Mouse (Mus musculus) erythroblast, adult 5-6 weeks (primary cell): ENCODE data around the gene Eya2. TPM values are rescaled to one million over a fixed set of nuclear protein-coding genes. Genes with fewer than 3 reads are reported as not detected.
"Not testable (repeated sequence)": the region's sequence is repeated elsewhere in the genome, so short reads cannot be mapped to it uniquely, and the experiment has no call there.

Experiments used
- ATAC-seq: replicated peaks from 2 replicates; pipeline ENCODE4 v1.8.0; 2016; ENCODE audit warnings: moderate number of reproducible peaks, mild to moderate bottlenecking, moderate TSS enrichment, inconsistent platforms; ENCODE audit not compliant: poor library complexity, low FRiP score, severe bottlenecking
- total RNA-seq, 2 experiments: library from RNA; stranded (forward) in 1 of 2; stranded (reverse) in 1 of 2; fragments of 150-400 nt in 1 of 2; fragments of 200-764, 138-1000 nt in 1 of 2; gene quantifications; 2 replicates each; pipeline versions ENCODE4 v1.2.3 to v1.2.4; 2015 to 2017; ENCODE audit warnings: low replicate concordance in 2 of 2

Gene Eya2
- total RNA-seq, 2 experiments from 2014 or later: 0.09 TPM; not detected in 1

DNA sequence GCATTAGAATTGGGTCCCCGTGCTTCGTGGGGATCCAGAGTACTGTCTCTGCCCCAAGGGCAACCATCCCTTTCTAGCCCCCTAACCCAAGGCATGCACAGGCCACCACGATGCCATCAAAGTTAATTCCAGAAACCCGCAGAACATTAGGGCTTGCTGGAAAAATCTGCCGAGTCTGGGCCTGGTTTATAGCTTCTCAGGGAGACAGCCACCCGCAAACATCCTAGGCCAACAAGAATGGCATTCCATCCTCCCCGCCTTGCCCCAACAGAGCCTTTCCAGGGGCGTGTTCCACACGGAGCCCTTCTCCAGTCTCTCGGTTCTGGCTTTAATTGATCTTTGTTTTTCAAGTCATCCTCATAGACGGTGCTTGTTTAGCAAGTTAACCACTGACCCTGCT, 153.6 kb downstream of the Eya2 start:
- ATAC-seq: no peak

DNA sequence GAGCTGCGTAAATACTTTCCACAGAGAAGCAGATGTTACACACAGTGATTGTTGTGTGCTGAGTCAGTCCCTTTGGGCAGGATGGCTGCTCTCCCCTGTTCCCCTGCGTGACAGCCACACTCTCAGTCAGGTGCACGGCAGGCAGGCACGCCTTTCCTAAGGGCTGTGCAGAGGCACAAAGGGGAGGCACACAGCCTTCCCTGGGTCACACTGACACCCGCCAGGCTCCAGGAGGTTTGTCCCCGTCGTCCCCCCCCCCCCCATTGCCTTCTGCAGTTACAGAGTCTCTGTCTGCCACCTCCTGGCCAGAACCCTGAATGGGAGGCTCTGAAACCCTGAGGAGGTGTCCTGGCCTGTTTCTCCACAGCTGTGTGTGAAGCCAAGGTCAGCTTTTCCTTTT, 156.2 kb downstream of the Eya2 start:
- no peak for ATAC-seq

DNA sequence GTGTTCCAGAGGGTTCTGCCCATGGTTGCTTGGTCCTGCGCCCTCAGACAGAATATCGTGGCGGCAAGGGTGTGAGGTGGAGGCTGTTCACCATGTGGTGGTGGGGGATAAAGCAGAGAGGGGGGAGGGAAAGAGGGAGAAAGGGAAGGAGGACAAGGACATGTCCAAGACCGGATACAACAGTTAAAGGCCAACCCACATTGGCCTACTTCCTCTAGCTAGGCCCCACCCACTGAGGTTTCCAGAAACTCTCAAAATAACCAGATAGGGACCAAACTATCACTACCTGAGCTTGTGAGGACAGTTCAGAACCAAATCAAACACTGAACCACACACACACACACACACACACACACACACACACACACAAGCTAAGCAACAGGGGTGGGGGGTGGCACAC, 157.9 kb downstream of the Eya2 start:
- ATAC-seq: no peak

DNA sequence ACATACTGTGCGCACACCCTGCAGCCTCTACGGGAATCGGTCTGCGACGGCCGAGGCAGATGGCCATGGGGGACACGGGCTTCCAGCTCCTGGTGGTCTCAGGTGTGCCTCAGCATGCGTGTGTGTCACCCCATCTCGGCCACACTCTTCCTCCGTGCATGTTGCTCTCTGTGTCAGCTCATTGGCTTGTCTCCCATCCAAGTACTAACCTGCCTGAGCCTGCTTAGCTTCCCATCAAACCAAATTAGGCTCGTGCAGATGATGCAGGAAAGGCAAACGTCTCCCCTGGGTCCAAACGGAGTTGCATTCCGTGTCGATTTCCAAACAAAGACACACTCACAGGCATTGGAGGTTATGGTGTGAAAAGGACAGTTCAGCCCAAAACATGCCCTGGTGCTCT, 163.0 kb downstream of the Eya2 start:
- ATAC-seq: no peak

DNA sequence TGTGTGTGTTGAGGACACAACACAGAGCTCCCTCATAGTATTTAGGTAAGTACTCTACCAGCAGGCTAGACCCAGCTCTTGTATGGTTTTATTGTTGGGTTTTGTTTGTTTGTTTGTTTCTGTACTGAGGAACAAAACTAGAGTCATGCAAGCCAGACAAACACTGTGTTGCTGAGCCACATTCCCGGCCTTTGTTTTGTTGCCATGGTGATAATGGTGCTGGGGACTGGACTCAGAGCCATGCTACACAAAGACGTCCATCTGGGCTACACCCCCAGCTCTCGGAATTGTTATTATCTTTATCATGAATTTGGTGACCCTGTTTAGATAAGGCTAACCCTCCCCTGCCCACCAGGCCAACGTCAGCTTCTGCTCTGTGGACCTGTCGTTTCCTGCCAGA, 163.7 kb downstream of the Eya2 start:
- ATAC-seq: no peak

DNA sequence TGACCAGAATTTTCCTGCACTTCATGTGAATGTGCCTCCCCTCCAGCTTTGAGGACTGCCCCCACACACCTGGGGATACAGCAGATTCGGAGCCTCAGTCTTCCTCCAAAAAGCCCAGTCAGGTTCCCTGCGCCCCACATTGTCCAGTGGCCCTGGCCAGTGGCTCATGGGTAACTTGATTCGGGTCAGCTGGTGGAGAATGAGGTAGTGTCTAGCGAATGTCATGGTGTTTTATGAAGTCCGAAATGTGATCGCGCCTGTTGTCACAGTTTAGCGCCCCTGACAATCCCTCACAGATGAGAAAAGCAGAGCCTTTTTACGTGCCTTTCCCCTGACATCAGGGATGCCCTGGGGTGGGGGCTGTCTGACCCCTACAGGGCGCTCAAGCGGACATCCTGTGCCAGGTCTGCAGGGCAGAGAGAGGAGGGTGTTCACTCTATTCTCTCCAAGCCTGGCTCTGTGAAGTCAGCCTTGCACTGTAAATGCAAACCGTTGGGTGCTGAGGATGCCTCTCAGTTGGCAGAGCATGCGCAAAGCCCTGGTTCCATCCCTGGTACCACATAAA, 164.7 kb downstream of the Eya2 start:
- ATAC-seq: no peak

DNA sequence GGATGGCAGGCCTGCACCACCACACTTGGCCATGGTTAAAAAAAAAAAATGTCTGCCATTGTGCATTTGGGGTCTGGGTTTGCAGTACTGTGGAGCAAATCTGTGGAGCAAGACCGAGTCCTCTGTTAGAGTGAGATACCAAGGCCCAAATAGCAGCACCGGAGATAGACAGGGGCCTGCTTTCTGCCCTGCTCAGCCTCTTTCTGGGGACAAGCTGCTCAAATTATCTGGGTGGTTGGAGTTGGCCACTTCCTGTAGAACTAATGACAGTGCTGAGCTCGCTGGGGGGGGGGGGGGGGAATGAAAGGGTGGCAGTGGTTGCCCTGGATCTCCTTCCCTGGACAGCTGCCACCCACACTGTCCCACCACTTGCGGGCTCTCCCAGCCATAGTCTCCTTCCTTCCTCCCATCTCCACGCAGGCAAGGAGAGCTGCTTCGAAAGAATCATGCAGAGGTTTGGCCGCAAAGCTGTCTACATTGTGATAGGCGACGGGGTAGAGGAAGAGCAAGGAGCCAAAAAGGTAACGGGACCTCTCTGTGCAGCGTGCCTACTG, 174.1 kb downstream of the Eya2 start:
- ATAC-seq: no peak

DNA sequence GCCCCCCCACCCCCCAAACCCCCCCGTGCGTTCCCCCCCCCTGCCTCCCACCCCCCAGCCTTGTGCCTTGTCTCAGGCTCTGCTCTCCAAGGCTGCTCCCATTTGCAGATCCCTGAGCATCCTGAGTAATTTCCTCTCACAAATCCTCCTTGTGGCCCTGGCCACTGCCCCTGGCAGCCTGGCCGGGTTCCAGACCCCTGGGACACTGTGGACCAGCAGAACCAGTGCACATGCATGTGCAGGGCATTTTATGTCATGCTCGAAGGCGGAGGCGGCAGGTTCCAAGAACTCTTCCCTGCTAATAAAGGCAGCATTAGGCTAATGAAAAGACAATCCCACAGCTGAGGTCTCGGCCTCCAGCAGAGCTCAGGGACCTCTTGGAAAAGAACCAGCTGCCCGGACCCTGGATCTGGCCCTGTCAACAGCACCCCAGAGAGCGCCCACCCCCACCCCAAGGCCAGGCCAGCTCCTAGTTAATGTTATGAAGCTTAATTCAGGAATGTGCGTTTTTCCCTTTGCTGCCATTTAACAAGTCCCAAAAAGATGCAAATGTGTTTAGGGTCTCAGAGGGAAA, 174.6 kb downstream of the Eya2 start:
- no peak for ATAC-seq

DNA sequence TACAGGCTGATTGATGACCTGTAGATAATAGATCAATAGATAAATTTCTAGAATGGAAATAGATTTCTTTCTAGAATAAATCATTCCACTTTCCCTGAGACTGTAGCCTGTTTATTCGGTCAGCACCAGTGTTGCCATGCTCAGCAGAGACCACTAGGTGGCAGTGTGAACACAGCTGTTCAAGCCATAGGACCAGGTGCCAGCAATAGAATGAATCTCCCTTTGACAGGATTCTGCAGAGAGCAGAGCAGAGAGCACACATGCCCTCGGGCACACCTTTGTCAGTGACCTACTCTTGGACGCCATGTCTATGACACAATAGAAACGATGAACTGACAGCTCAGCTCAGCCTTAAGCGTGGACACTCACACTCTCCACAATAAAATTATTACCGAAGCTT, 184.1 kb downstream of the Eya2 start:
- ATAC-seq: peak; percentile 80

DNA sequence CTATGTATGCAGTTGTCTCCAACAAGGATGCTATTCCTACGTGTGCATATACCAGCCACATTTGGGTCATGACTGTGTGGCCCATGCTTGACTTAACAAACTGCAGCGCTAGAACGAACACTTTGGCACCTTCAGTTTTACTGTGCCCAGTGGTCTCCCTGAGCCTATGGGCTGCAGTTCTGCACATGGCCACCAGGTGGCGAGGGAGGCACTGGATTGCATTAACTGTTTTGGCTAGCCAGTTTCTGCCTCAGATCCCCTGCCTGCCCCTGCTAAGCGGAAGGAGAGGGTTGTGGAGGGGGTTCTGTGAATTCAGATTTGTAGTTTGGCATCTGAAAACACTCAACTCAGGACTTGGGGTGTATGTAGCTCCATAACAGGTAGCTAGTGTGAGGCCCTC, 187.5 kb downstream of the Eya2 start:
- peak; percentile 60 for ATAC-seq

DNA sequence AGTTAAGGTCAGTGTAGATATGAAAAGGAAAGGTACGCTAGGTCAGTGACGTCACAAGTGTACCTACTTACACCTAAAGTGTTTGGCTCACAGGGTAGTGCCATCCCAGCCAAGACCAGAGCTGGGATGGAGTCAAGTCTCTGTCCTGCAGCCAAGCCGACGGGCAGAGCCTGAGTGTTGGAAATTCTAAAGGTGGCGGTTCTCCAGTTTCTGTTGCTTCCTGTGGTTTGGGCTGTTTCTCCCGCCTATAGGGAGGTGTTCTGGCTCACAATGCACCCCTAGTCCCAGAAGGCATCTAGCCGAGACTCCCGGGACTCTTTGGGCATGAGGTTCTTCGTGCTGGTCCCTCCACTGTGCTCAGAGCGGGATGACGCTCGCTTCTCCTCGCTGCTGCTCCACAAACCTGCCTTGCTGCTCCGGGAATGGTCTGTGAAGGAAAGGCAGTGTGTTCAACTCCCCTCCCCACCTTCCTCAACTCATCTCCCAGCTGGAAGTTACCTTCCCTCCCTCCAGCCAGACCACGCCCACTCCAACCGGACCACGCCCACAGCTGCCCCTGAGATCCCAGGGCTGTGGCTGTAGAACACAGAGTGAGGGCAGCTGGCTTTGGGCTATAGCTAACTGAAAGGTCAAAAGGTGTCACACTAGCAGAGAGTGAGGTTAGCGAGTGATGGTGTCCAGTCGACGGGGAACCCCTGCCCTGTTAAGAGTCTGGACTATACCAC, 190.6 kb downstream of the Eya2 start:
- ATAC-seq: no peak

DNA sequence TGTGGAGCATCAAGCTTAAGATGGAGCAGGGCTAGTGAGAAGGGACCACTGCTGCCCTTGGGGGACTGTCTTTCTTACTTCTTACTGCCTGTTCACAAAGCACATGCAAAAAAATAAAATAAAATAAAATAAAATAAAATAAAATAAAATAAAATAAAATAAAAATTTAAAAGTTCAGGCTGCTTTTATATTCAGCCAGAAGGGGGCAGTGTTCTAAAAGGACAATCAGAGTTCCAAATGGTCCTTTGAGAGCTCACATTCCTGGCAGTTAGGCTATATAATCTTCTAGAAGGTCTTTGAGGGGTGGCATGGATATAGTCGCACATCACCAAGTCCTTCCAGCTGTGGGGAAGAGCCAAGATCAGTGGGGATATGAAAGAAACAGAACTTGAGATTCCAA, 191.6 kb downstream of the Eya2 start:
- ATAC-seq: no peak

DNA sequence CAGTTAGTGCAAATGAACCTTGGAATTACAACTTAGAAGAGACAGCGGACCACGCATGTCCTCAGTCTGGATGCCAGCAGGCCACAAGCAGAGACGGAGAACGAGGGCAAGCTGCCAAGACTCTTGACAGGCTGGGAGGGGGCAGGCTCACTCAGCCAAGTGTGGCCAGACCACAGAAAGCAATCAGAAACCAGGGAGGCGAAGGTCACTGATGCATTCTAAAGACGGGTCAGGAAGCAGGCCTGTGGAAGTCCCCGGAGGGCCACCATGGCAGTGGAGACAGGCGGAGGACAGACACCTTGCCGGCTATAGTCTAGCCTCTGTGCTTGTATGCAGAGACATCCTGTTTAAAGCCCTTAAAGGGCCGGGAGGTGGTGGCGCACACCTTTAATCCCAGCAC, 193.2 kb downstream of the Eya2 start:
- no peak for ATAC-seq

DNA sequence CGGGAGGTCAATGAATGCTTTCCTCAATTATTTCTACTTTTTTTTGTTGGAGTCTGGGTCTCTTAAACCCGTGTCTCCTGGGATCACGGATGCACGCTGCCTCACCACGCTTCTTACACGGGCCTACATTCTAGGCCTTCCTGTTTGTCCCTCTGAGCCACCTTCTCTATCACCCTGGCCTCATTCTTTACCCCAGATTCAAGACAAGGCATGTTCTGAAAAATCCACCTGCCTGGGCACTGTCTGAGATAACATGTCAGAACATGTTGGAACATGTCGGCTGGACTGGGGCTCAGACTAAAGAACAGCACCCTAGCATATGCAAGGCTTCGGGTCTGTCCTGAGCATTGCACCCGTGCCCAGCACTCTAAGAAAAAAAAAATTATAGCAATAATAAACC, 194.0 kb downstream of the Eya2 start:
- no peak for ATAC-seq

DNA sequence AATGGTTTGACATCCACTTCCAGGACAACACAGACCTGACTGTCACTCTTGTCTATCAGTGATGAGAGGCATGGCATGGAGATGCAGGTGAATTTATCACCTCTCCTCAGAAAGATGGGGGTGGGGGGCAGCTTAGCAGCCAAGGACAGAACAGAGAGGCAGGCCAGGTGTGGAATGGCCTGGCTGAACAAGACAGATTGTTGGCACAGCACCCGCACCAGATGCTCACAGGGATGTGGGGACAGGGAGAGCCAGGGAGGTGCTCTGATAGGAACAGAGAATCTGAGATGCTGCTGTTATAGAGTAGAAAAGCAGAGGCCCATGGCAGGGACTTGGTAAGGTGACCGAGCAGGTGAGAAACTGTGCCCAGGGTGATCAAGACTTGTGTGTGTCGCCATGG, 194.8 kb downstream of the Eya2 start:
- ATAC-seq: no peak

DNA sequence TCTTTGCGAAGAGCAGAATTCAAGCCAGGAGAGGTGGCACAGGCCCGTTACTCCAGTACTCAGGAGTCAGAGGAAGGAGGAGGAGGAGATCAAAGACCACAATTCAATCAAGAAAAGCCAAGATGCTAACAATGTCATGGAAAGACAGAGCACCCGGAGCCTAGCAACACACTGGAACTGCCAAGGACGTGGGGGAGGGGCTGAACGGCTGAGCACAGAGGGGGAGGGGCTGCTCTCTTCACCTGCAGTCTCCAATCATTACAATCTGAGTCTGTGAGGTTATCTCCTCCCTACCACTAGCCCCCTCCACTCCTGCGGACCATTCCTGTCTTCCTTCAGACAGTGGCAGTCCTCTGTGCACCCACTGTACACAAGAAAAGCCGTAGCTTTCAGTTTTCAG, 196.2 kb downstream of the Eya2 start:
- ATAC-seq: no peak

DNA sequence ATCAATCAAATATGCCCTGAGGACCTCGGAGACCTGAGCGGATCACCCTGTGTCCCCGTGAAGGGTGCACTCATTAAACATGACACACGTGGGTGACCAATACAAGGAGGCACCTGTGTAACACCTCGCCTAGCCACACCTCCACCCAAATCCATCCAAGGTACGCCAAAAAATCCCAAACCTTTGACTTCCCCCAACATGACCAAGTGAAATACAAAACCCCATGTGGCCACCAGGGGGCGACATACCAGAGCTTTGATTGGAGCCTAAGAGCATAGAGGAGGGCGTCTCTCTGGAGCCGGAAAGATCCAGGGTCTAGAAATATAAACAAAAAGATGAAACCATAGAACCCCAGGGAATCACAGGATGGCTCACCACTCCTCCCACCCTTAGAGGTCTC, 196.8 kb downstream of the Eya2 start:
- ATAC-seq: peak; percentile 68

DNA sequence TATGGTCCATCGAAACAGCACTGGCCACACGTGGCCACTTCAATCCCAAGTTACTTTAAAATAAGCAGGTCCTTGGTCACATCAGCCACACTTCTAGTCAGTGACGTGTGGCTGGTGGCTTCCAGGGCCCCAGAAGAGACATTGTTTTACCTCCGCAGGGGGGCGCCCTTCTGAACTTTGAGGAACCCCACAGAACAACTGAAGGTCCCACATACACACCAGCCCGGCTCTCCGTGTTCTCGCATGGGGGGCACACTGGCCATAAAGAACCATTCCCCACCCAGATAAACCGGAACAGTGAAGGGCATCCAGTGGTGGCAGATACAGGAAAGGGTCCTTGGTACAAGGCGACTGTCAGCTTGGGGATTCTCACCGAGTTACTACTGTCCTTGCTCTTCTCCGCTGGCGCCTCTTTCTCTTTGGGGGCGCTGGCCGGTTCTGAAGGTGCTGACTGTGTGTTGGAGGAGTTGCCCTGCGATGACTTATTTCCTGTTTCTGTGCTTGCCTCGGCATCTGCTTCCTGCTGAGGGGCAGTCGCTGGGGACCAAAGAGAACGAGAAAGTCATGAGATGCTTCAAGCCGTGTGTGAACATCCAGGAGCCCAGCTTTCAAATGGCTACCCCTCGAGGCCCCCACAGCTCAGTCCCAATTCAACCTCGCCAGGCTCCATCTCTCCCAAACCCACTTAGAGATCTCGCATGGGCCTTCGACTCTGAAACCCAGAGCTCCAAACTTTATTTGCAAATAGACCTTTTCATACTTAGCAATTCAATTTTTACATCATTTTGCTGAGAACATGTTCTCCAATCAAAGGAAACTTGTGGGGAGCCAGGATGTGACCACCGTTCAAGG, 197.8 kb downstream of the Eya2 start:
- no peak for ATAC-seq

DNA sequence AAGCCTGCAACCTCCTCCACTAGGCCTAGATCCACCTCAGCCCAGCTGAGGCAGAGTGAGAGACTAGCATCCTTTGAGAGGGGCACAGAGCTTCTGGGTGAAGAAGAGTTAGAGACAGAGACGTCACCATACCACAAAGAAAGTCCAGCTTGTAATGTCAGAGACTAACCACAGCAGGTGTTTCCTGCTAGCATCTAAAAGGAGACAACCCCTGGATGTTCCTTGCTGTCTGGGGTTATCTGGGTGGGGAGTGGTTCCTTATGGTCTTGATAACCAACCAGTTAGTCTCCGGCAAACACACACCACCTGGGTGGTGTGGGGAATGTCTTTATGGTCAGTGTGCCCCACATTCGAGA, 198.4 kb downstream of the Eya2 start:
- no peak for ATAC-seq

DNA sequence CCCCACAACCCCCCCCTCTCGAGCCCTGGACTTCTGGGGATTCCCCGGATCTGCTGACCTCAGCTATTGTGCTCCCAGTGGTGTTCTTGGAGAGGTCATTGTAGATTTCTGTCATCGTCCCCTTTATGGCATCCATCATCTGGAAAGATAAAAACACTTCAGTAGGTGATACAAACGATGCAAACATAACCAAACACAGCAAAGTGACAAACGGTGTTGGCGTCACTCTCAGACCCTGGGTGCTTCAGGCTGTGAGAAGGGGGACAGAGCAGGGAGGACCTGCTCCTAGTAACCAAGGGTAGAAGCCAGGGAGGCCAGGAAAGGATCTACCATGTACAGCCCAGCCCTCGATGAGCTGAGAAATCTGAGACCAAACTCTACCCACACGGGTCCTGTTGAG, 203.0 kb downstream of the Eya2 start:
- ATAC-seq: no peak

DNA sequence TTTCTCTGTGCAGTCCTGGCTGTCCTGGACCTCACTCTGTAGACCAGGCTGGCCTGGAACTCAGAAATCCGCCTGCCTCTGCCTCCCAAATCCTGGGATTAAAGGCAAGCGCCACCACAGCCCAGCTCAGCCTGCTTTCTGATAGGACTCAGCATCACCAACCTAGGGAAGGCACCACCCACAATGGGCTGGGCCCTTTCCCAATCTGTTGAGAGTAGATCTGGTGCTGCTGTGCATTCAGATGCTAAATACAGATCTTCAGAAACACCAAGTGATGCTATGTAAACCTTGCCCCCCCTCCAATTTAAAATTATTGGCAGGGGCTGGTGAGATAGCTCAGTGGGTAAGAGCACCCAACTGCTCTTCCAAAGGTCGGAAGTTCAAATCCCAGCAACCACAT, 205.3 kb downstream of the Eya2 start:
- ATAC-seq: not testable (repeated sequence)
